Mouse (Mus musculus): ENCODE results near the gene Flt4.
"Not testable (repeated sequence)": the region's sequence is repeated elsewhere in the genome, so short reads cannot be mapped to it uniquely, and the experiment has no call there.

The Flt4 gene

GRCm38 (mm10) chr11:49608938-49609867 is at the start of gene Flt4:
Flt4 (plus strand) TSS chr11:49609263.
- not testable (repeated sequence) for DNase-seq

GRCm38 (mm10) chr11:49575054-49575453 is 34.0 kb upstream of the Flt4 start:
- DNase-seq: not testable (repeated sequence)

GRCm38 (mm10) chr11:49580452-49580851 is 28.6 kb upstream of the Flt4 start:
- not testable (repeated sequence) for DNase-seq

- DNase-seq: no peak
Measured at GRCm38 (mm10) chr11:49590213-49590612, 18.9 kb upstream of the Flt4 start.

GRCm38 (mm10) chr11:49597149-49597548 is 11.9 kb upstream of the Flt4 start:
- not testable (repeated sequence) for DNase-seq

- DNase-seq: not testable (repeated sequence)
Measured at GRCm38 (mm10) chr11:49608306-49608705, 757 bp upstream of the Flt4 start.

GRCm38 (mm10) chr11:49609868-49610824 is 1.1 kb downstream of the Flt4 start:
- not testable (repeated sequence) for DNase-seq

- not testable (repeated sequence) for DNase-seq
Measured at GRCm38 (mm10) chr11:49611349-49611748, 2.3 kb downstream of the Flt4 start.

GRCm38 (mm10) chr11:49612154-49612553 is 3.1 kb downstream of the Flt4 start:
- no peak for DNase-seq

- DNase-seq: no peak
Measured at GRCm38 (mm10) chr11:49613349-49613748, 4.3 kb downstream of the Flt4 start.

- DNase-seq: no peak
Measured at GRCm38 (mm10) chr11:49615856-49616725, 7.0 kb downstream of the Flt4 start.

GRCm38 (mm10) chr11:49618476-49618875 is 9.4 kb downstream of the Flt4 start:
- no peak for DNase-seq

- DNase-seq: no peak
Measured at GRCm38 (mm10) chr11:49621953-49622352, 12.9 kb downstream of the Flt4 start.

GRCm38 (mm10) chr11:49624156-49624555 is 15.1 kb downstream of the Flt4 start:
- DNase-seq: no peak

- DNase-seq: no peak
Measured at GRCm38 (mm10) chr11:49625863-49626262, 16.8 kb downstream of the Flt4 start.

- DNase-seq: no peak
Measured at GRCm38 (mm10) chr11:49626748-49627147, 17.7 kb downstream of the Flt4 start.

- DNase-seq: no peak
Measured at GRCm38 (mm10) chr11:49631154-49631553, 22.1 kb downstream of the Flt4 start.

GRCm38 (mm10) chr11:49632256-49632655 is 23.2 kb downstream of the Flt4 start:
- no peak for DNase-seq

- DNase-seq: no peak
Measured at GRCm38 (mm10) chr11:49634101-49634500, 25.0 kb downstream of the Flt4 start.

GRCm38 (mm10) chr11:49635671-49636070 is 26.6 kb downstream of the Flt4 start:
- DNase-seq: no peak

GRCm38 (mm10) chr11:49636449-49636848 is 27.4 kb downstream of the Flt4 start:
- no peak for DNase-seq

GRCm38 (mm10) chr11:49645677-49646076 is 36.6 kb downstream of the Flt4 start:
- DNase-seq: no peak

Data from cerebellum, postnatal 36 days (tissue).